ENCODE assay signal across 2 mouse cellular contexts in the genomic region with DNA sequence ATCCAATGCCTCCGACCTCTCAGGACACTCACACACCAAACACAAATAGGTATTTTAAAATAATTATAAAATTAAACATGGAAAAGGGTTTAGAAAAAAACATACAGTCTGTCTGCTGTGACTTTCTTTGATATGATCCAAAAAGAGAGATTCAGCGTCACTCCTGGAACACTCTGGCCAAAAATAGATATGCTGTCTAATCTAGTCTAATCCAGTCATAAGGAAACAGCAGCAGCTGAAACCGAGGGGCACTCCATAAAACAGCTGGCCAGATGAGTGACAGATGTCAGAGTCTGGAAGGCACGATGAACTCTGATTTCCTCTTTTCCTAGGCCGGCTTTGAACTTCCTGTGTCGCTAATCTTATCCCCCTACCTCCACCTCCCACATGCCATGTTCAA.
TF ChIP-seq lines count a peak whose summit lies in the region.

No protein-coding gene starts in this region.

TF ChIP-seq in CH12.LX, 34 proteins besides CTCF, POLR2A, EP300 and RAD21:
- TF ChIP-seq ZNF384 (IDR thresholded peaks at IDR 0.05; ENCODE audit: low read depth, low read length), result no peak
- no peak for TF ChIP-seq RCOR1 (conservative IDR thresholded peaks at IDR 0.05; ENCODE audit: low read depth, low read length)
- no peak for TF ChIP-seq UBTF (IDR thresholded peaks at IDR 0.05; ENCODE audit: low read depth, low read length)
- TF ChIP-seq IRF4 (IDR thresholded peaks at IDR 0.05; ENCODE audit: low read depth, low read length), result peak; percentile 44; the same call in 1 of the 2 replicates
- TF ChIP-seq TCF12 (IDR thresholded peaks at IDR 0.05; ENCODE audit: low read depth, low read length), result 0 out of 2 replicates have a peak, but pooled peaks have one; percentile 17
- no peak for TF ChIP-seq HCFC1 (IDR thresholded peaks at IDR 0.05; ENCODE audit: low read depth, low read length)
- no peak for TF ChIP-seq NRF1 (IDR thresholded peaks at IDR 0.05; ENCODE audit: low read depth, low read length)
- no peak for TF ChIP-seq KAT2A (IDR thresholded peaks at IDR 0.05; ENCODE audit: insufficient replicate concordance, low read length)
- TF ChIP-seq CHD2 (IDR thresholded peaks at IDR 0.05; ENCODE audit: low read length), result no peak
- TF ChIP-seq ELF1 (IDR thresholded peaks at IDR 0.05; ENCODE audit: low read depth, low read length), result no peak
- no peak for TF ChIP-seq SIN3A (IDR thresholded peaks at IDR 0.05; ENCODE audit: low read length)
- TF ChIP-seq ZKSCAN1 (IDR thresholded peaks at IDR 0.05; ENCODE audit: borderline replicate concordance, low read depth, low read length), result no peak
- TF ChIP-seq MEF2A (IDR thresholded peaks at IDR 0.05; ENCODE audit: borderline replicate concordance, low read depth, low read length), result peak; percentile 87
- TF ChIP-seq E2F4 (IDR thresholded peaks at IDR 0.05; ENCODE audit: insufficient replicate concordance, low read depth, low read length), result no peak
- peak; percentile 78 for TF ChIP-seq ETS1 (conservative IDR thresholded peaks at IDR 0.05; ENCODE audit: low read depth, low read length)

TF ChIP-seq in MEL, 35 proteins besides CTCF, POLR2A, EP300 and RAD21:
- no peak for TF ChIP-seq UBTF (IDR thresholded peaks at IDR 0.05; ENCODE audit: borderline replicate concordance, insufficient read depth, low read depth, low read length)
- TF ChIP-seq RCOR1 (IDR thresholded peaks at IDR 0.05; ENCODE audit: low read depth, low read length), result no peak
- TF ChIP-seq TAL1 (IDR thresholded peaks at IDR 0.05; ENCODE audit: low read length), result no peak
- no peak for TF ChIP-seq KAT2A (conservative IDR thresholded peaks at IDR 0.05; ENCODE audit: low read depth, low read length)
- no peak for TF ChIP-seq SIN3A (IDR thresholded peaks at IDR 0.05; ENCODE audit: low read length)
- no peak for TF ChIP-seq ZMIZ1 (IDR thresholded peaks at IDR 0.05; ENCODE audit: low read depth, low read length)
- no peak for TF ChIP-seq ZKSCAN1 (IDR thresholded peaks at IDR 0.05; ENCODE audit: low read depth, low read length)
- no peak for TF ChIP-seq POLR2AphosphoS5 (IDR thresholded peaks at IDR 0.05; ENCODE audit: borderline replicate concordance, low read depth, low read length)
- TF ChIP-seq ZC3H11A (IDR thresholded peaks at IDR 0.05; ENCODE audit: low read depth, low read length), result no peak
- TF ChIP-seq GATA1 (IDR thresholded peaks at IDR 0.05; ENCODE audit: low read depth, low read length), result no peak
- no peak for TF ChIP-seq ZNF384 (IDR thresholded peaks at IDR 0.05; ENCODE audit: low read depth, low read length)
- no peak for TF ChIP-seq GABPA (IDR thresholded peaks at IDR 0.05; ENCODE audit: low read depth, low read length)
- no peak for TF ChIP-seq TBP (IDR thresholded peaks at IDR 0.05; ENCODE audit: low read depth, low read length)
- TF ChIP-seq NRF1 (IDR thresholded peaks at IDR 0.05; ENCODE audit: insufficient read depth, low read depth, low read length, poor library complexity, severe bottlenecking), result no peak
- no peak for TF ChIP-seq MAFK (IDR thresholded peaks at IDR 0.05; ENCODE audit: borderline replicate concordance, low read depth, low read length)
- TF ChIP-seq ETS1 (IDR thresholded peaks at IDR 0.05; ENCODE audit: low read depth, low read length), result no peak
- TF ChIP-seq SMC3 (IDR thresholded peaks at IDR 0.05; ENCODE audit: low read depth, low read length), result no peak
- TF ChIP-seq CHD1 (IDR thresholded peaks at IDR 0.05; ENCODE audit: low read depth, low read length), result no peak
- no peak for TF ChIP-seq NELFE (IDR thresholded peaks at IDR 0.05; ENCODE audit: low read depth, low read length)
